Mouse (Mus musculus) urinary bladder, postnatal 10 days (tissue): Measurements from ENCODE around the gene Rnh1.

Experiments
- DNase-seq: peaks from one replicate; pipeline ENCODE4 v3.0.0; 2022; ENCODE audit warnings: low spot score

The Rnh1 gene

GRCm38 (mm10) chr7:141205504-141205903, 32.8 kb upstream of the Rnh1 start:
- DNase-seq, result no peak

- no peak for DNase-seq
Observed at GRCm38 (mm10) chr7:141204546-141204945, 31.9 kb upstream of the Rnh1 start.

DNA sequence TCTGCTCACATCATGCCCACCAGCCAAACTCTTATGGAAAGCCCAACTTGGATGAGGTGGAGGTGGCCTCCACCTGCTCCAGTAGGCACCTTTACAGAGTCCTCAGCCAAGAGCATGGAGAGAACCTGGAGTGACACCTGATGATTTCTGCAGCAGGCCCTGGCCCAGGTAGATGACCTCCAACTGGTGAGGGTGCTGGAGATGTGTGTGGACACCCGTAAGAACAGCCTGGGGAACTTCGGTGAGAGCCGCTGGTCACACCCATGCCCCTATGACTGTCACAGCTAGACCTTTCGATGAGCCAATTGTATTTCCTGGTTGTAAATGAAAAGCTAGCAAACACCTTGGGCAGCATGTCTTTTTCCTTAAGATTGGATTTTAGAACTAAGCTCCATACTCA, 25.5 kb upstream of the Rnh1 start:
- DNase-seq, result no peak

DNA sequence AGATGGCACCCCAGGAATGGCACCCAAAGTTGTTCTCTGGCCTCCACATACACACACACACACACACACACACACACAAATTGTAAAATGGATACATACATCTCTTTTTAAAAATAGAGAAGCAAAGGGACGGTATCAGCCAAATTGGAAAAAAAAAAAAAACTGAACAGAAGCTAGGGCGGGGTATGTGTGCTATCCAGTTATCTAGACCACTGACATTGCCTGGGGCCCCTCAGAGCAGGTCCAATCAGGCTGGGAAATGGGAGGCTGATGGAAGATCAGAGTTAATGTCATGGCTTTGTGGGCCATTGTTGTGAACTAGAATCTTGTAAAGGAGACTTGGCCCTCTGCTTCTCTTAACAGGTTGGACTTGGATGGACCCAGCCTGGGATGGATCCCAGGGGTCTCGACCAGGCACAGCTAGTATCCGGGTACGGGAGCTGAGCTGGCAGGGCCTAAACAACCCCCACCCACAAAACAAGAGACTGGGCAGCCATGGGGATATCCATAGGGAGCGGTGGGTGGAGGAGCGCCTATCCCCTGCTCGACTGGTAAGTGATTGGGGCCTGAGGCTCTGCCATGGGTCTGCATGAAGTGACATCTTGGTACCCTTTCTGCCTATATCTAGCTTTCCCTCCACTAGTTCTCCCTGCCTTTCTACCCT, 24.1 kb upstream of the Rnh1 start:
- DNase-seq, result no peak

DNA sequence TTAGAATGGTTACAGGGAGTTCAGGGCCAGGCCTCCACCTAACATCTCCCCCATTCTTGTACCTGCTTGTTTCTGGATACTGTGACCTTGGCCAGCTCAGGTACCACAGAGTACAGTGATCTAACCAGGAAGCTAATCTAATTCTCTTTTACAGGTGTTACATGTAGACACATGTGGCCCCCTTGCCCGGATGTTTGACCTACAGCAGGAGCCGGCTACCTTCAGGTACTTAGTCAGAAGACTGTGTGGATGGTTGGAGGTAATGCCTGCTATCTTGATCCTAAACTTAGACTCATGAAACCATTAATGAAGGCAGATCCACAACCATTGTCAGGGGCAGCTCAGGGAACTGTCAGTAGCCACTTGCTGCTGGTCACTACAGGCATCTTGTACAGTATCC, 23.1 kb upstream of the Rnh1 start:
- DNase-seq, result no peak

- DNase-seq, result peak; percentile 61
Observed at GRCm38 (mm10) chr7:141194830-141195229, 22.2 kb upstream of the Rnh1 start.

- DNase-seq, result no peak
Observed at GRCm38 (mm10) chr7:141194409-141194808, 21.8 kb upstream of the Rnh1 start.

DNA sequence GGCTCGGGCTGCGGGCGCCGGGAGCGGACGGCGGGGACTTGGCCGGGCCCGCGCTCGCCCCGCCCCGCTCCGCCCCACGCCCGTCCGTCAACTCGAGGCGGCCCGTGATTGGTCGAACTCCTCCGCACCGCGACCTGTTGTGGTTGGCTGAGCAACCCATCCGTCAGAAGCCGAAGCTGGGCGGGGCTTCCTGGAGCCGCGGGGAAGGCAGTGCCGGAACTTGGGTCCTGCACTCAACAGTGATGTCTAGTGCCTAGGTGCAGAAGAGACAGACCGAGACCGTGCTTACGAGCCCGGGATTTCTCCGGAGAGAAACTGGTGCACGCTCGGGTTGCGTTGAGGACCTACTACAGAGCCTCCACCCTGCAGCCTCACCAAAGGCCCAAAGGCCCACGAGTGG, 21.3 kb upstream of the Rnh1 start, which contains the start of the genes Hras and Lrrc56:
Gene Hras (minus strand): TSS at position 58 of the 400 bp plus-strand sequence.
Gene Lrrc56 (plus strand): TSS at position 210 of the 400 bp plus-strand sequence.
- peak; percentile 96 for DNase-seq

- no peak for DNase-seq
Observed at GRCm38 (mm10) chr7:141193348-141193856, 20.7 kb upstream of the Rnh1 start.

- no peak for DNase-seq
Observed at GRCm38 (mm10) chr7:141192776-141193347, 20.2 kb upstream of the Rnh1 start.

DNA sequence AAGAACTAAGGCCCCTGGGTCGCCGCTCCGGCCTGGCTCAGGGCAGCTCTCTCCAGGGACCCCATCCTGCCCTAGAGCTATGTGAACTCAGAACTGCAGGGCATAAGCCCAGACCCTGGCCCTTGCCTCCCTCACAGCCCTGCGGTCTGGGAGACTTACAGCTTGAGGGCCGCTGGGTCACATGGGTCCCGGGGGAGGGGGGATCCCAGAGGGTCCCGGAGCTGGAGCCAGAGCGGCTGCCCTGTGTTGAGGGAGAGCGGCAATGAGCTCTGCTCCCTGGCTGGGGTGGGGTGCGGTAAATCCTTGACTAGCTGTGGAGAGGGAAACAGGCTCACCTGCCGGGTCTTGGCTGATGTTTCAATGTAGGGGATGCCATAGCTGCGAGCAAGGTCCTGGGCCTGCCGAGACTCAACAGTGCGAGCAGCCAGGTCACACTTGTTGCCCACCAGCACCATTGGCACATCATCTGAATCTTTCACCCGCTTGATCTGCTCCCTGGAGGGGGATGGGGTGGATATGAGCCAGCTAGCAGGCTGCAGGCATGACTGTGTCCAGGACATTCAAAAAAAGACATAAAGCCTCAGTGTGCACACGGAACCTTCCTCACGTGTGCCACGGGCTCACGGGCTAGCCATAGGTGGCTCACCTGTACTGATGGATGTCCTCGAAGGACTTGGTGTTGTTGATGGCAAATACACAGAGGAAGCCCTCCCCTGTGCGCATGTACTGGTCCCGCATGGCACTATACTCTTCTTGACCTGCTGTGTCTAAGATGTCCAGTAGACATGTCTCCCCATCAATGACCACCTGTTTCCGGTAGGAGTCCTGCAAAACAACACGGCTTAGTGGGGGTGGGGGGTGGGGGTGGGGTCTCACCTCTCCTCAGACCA, 19.4 kb upstream of the Rnh1 start:
- DNase-seq, result no peak

DNA sequence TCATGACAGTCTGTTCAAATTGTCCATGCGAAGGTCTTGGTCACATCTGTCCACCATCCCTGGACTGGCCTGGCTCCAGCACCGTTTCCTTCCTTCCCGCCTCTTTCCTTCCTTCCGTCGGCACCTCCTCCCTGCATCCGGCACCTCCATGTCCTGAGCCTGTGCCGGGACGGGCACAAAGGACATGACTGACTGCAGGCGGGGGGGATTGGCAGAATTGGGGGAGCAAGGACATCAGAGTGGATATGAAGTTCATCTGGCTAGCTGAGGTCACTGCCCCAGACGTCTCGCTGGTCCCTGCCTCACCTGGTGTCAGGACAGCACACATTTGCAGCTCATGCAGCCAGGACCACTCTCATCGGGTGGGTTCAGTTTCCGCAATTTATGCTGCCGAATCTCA, 18.4 kb upstream of the Rnh1 start:
- no peak for DNase-seq

- DNase-seq, result no peak
Observed at GRCm38 (mm10) chr7:141190220-141190619, 17.6 kb upstream of the Rnh1 start.

GRCm38 (mm10) chr7:141188733-141189132, 16.1 kb upstream of the Rnh1 start:
- DNase-seq, result no peak

DNA sequence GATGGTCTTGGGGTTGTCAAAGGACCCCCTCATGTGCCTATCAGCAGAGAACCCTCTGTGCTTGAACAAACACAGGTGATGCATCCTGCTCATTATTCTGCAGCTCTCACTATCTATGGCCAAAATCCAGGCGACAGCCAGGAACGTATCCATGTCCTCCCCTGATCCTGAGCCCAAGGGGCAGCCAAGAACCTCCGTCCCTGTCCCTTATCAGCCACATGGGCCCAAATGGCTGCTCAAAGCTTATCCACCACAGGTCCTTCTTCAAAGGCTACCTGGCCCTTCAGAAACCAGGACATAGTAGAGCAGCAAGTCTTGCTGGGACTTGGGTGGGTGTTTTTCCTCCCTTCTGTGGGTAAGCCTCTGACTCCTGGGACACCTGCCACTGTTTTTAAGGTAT, 15.5 kb upstream of the Rnh1 start:
- no peak for DNase-seq

GRCm38 (mm10) chr7:141176173-141176572, 3.5 kb upstream of the Rnh1 start:
- peak; percentile 53 for DNase-seq

DNA sequence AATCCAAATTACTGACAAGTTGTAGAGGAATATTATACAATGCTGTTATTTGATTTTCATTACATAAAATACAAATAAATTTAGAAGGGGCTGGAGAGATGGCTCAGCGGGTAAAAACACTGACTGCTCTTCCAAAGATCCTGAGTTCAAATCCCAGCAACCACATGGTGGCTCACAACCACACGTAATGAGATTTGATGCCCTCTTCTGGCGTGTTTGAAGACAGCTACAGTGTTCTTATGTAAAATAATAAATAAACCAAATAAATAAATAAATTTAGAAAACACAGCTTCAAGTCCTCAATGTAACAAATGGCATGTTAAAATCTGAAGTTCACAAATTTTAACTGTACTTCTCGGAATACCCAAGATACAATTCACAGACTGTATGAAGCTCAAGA, 2.4 kb upstream of the Rnh1 start:
- no peak for DNase-seq

- DNase-seq, result no peak
Observed at GRCm38 (mm10) chr7:141173323-141173850, 730 bp upstream of the Rnh1 start.

GRCm38 (mm10) chr7:141169866-141170265, 2.8 kb downstream of the Rnh1 start:
- no peak for DNase-seq

GRCm38 (mm10) chr7:141169300-141169699, 3.4 kb downstream of the Rnh1 start:
- no peak for DNase-seq

DNA sequence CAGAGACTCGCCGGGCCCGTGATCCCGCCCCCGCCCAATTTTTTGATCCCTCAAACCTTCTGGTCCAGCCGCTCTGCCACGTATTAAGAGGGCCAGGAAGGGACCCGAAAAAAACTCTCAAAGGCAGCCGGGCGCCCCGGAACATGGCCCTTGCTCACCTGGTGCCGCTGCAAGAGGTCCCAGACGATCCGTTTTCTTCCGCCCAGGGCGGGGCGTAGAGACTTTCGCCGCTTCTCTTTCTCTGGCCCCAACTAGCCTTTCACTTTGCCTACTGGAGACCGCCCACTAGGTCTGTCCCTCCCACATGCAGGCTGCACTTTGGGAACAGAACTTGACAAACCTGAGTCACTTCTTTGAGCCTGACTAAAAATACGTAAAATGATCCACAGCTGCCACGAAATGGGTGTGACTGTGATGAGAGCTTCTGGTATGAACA, 4.1 kb downstream of the Rnh1 start:
- DNase-seq, result no peak

GRCm38 (mm10) chr7:141167901-141168517, 4.6 kb downstream of the Rnh1 start:
- no peak for DNase-seq
